Mouse (Mus musculus) cerebellum, adult 18-20 months (tissue): ENCODE results near the gene Atr.

ENCODE experiments used
- DNase-seq, 2 experiments: peaks; one replicate each; pipeline ENCODE4 v3.0.0; 2021

Gene Atr

DNA sequence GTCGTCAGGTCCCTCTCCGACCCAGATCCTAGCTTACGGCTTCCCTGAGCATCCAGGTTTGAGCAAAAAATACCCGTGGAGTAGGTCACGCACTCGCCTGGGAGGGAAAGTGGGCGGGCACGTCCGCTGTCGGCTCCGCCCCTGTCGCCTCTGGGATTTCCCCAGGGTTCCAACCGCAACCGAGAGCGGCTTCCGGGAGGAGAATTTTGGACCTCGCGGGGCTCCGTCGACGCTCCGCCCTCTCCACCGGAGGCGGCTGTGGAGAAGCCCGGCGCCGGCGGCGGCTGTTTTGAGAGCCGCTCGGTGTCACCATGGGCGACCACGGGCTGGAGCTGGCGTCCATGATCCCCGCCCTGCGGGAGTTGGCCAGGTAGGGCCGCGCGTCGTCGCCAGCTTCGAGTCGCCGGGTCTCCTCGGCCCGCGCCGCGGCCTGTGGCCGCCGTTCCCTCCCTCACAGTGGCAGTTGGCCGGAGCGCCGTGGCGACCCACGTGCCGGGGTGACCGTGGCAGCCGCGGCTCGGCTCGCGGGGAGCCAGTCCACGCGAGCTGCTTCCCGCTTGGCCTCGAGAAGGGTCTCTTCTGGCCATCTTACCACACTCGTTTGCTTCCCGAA, at the start of gene Atr:
Gene Atr, plus strand, starts transcription at position 184 of the 613 bp plus-strand sequence.
- peak; percentile 94 to 95 for DNase-seq

DNA sequence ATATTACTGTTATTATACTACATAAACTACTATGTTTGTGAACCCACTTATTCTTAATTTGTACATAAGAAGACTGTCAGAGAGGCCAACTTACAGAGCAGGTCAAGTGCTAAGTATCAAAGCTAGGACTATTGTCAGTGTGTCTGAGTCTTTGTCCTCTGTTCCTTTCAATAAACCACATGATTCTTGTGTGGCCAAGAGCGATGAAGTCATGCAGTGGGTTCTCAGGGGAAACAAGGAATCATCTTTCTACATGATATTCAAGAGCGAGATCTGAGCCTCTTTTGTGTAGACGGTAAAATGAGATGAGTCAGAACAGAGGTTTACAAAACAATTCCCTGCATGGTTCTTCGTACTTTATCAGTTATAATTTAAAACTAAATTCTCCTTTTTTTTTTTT, 47.8 kb upstream of the Atr start:
- no peak for DNase-seq

DNA sequence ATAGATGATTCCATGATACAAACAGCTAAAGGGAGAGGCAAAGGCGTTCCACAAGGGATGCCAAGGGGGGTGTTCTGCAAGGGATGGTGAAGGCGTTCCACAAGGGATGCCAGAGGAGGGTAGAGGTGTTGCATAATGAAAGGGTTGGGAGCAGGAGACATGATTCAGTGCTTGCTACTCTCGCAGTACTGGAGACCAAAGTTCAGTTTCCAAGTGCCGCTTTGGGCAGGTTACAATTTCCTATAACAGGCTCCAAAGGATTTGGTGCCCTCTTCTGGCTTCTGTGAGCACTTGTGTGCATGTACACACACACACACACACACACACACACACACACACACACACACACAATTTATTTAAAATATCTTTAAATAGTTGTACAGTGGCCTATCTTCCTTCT, 45.6 kb upstream of the Atr start:
- DNase-seq = no peak

DNA sequence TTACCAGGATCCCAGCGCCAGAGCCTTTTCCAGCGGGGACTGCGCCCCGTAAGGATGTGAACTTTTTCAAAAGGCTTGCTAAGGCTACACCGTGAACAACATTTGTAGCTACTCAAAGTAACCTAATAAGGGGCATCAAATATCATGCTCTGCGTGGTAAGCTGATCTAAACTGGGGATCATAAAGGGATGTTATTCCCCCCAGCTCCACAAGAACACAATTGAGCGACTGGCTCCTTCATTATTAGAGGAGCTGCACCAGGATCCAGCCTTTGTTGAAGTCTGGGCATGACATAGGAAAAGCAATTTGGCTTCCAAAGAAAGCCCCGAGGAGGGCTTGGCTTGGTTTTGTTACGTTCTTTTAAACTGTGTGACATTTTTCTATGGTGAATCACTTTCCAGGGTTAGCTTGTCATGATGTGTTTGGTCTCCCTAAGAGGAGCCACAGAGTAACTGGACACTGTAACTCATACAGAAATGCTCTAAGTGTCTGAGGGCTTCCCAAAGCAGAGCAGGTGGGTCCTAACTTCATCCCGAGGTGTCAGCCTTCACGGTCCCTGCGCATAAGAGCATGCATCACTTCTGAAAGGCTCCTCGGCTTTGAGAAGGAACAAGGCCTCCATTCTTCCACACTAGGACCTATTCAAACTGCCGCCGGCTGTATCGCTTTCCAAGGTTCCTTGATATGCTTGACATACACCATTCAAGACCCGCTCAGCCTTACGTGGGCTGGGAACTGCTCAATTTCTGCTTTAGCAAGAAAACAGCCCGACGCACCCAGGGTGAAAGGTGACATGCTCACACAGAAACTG, 43.5 kb upstream of the Atr start:
- DNase-seq = no peak

- no peak for DNase-seq
Measured at GRCm38 (mm10) chr9:95815015-95815673, 42.3 kb upstream of the Atr start.

DNA sequence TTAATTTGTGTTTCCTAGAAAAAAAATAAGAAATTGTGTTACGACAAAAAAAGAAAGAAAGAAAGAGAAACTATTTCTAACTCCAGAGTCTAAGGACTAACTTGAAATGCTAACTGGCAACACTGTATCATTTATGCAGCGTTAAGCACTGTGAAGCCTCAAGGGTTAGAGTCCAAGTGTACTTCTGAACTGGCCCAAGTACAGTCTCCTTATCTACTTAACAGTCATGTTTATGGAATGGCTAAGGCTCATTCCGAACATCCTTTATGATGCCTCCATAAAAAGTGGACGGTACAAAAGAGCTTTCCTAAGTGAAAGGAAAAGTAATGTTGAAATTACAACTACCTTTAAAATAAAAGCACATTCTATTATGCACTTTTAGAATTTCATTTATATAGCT, 41.7 kb upstream of the Atr start:
- no peak for DNase-seq

DNA sequence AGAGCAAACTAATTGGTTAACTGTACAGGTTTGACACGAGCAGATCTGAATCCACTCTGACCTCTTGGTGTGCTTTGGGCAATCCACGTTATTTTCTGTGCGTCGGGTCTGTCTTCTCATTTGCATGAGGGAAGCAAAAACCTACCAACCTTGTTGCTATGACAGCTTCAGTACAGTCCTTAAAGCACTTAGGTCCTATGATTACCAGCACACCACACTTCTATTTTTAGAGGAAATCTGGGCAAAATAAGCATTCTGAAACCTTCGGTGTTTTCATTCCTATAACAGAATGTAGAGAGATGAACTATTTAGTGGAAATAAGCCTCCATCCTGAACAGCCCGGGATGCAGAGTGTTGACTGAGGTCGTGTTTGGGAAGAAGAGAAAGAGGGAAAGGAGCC, 34.9 kb upstream of the Atr start:
- no peak for DNase-seq

- DNase-seq = no peak
Measured at GRCm38 (mm10) chr9:95827565-95827964, 29.8 kb upstream of the Atr start.

DNA sequence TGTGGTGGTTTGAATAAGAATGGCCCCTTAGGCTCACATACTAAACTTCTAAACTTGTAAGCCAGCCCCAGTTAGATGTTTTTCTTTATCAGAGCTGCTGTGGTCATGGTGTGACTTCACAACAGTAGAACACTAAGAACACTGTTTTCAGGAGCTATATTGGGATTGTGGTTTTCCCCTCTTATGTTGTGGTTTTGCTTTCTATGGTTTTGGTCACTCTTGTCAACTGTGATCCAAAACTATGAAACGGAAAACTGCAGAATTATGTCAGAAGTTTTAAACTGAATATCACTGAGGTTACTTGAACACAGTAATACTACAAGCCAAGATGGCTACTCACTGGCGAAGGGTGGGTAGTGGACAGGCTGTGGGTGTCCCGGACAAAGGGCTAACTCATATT, 24.6 kb upstream of the Atr start:
- no peak for DNase-seq

DNA sequence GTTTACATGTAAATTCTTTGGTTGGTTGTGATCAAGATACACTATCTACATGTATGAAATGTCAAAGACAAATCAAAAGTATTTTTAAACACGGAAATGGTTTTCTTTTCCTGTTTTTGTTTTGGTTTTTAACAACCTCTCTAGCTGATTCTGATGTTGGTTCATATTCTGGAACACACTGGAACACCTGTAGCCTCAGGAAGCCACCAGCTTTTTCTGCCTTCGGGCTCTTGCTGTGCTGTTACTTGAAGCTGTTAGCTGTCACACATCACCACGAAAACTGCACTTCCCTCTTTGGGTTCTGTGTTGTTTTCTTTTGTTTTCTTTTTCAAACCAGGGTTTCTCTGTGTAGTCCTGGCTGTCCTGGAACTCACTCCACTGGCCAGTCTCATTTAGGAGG, 22.6 kb upstream of the Atr start:
- no peak for DNase-seq

- no peak for DNase-seq
Measured at GRCm38 (mm10) chr9:95835741-95836140, 21.7 kb upstream of the Atr start.

DNA sequence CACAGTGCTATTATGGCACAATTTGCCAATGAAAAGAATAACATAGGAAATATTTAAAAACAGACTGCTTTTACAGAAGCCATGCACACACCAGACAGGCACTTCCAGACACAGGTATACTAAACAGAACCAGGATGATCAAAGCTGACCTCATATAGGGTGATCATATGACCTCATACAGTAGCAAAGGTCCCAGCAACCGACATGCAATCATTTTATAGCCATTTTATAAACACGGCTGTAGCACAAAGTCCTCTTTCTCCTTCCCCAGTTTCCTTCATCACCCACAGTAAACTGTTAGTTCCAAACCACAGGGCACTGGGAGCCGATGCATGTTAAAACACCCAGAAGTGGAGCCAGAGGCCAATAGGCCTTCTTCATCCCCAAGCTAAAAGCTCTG, 18.0 kb upstream of the Atr start:
- DNase-seq = no peak

GRCm38 (mm10) chr9:95844825-95845460, 12.5 kb upstream of the Atr start, which contains the start of gene Pls1:
TSS of gene Pls1 (minus strand) at chr9:95845311.
- DNase-seq = peak; percentile 92 to 99

- DNase-seq = no peak
Measured at GRCm38 (mm10) chr9:95845711-95846110, 11.7 kb upstream of the Atr start.

DNA sequence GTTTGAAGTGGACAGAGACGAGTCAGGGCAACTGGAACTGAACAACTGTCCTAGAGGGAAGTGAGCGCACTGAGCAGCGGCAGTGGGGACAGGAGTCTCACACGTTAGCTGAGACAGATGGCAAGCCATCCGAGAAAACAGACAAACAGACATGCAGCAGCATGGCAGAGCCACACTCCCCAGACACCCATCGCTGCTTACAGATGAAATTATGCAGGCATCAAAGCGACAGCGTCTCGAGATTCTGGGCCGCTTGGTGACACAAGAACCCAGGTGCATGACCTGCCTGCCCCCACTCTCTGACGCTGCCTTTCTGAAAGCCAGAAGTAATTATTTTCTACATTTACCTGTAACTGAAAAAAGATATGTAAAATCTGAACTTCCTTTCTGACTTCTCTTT, 5.7 kb upstream of the Atr start:
- no peak for DNase-seq

DNA sequence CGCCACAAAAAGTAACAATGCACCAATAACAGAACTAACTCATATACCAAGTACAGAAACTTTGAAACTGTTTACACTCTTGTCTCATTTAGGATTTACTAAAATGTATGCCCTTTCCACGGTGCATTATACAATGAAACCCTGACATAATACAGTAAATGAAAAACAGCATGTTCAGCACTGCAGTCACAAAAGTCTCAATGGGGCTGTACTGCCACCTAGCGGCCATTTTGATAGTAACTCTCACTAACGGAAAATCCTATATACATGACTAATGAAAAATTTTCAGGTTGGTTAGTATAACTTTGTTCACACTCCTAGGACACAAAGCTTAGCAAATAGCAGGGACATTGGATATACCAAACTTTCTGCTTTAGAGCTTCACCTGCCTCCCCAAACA, 4.5 kb upstream of the Atr start:
- peak; percentile 73 to 84 for DNase-seq

- DNase-seq = no peak
Measured at GRCm38 (mm10) chr9:95854891-95855290, 2.5 kb upstream of the Atr start.

DNA sequence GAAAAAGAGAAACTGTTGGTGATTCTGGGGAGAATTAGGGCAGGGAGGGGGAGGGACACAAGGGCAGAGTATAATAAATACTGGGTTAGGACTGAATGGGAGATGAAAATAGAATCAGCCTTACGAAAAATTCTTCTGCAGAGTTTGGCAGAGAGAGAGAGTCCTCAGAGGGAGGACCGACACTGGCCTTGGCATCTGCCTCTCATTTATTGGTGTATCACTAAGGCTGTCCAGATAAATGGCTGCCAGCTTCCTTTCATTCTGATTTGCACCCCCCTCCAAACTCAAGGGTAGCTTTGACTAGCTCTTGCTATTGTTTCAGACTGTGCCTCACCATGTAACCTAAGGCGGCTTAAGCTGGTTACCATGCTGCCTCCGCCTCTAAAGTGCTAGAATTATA, 1.4 kb upstream of the Atr start:
- DNase-seq = no peak

DNA sequence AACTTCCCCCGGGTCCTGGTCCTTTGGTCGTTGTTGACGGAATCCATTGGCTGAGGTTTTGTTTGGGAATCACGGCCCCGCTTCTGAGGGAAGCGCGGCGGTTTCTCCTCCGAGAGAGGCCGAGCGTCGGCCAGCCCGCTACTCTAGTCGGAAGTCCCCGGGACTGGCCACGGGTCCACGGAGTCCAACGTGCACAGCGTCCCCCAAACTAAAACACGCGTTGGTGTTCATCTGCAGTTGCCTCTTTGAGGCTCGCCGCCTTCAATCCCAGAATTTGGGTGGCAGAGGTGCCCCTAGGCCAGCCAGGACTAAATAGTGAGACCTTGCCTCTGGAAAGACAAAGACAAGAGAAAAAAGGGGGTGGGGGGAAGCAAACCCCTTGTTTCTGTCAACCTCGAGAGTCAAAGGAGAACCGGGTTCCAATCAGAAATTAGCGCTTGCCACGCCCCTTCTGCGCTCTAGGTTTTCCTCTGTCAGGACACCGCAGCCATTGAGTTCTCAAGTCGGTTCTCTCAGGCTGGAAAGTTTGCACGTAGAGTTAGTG, 702 bp downstream of the Atr start:
- DNase-seq = peak in 1 of 2 experiments; percentile 16

GRCm38 (mm10) chr9:95878246-95878645, 20.8 kb downstream of the Atr start:
- no peak for DNase-seq

- no peak for DNase-seq
Measured at GRCm38 (mm10) chr9:95882751-95883150, 25.4 kb downstream of the Atr start.

- no peak for DNase-seq
Measured at GRCm38 (mm10) chr9:95897392-95897791, 40.0 kb downstream of the Atr start.

- no peak for DNase-seq
Measured at GRCm38 (mm10) chr9:95932855-95933254, 75.5 kb downstream of the Atr start.
